ENCODE assay signal across 25 mouse cellular contexts in genomic region chr6:86060170-86060569, GRCm38 (mm10). TPM values are rescaled to one million over a fixed set of nuclear protein-coding genes. Genes with fewer than 3 reads are reported as not detected.
A peak's percentile ranks its signal among the peaks of the same experiment; 100 is the strongest.
DNase-seq lines count a peak whose midpoint lies in the region; ATAC-seq lines count a peak whose summit lies in the region.
"Had no signal": no experiment of that assay in that cellular context is flagged by ENCODE, and none has a peak within 500 bp of the region (broad histone marks: within the 10 kb centered on the region; RNA-seq: fewer than 3 reads in every experiment).

No protein-coding gene starts in this region.

- H3K4me1 ChIP-seq in forebrain, embryonic 11.5 days (replicated peaks; ENCODE audit: control insufficient read depth, insufficient read depth, low read length) = peaks cover 16% of the 10 kb centered on the region
- H3K4me1 ChIP-seq in forebrain, embryonic 14.5 days (ENCODE audit: control insufficient read depth, insufficient read depth, low read length) = peaks cover 58% of the 10 kb centered on the region
- peaks cover 79% of the 10 kb centered on the region for H3K4me1 ChIP-seq in hindbrain, embryonic 15.5 days (replicated peaks)
- peaks cover 74% of the 10 kb centered on the region for H3K4me1 ChIP-seq in midbrain, embryonic 16.5 days (ENCODE audit: control insufficient read depth, insufficient read depth, low read length)
- H3K4me1 ChIP-seq: limb, embryonic 15.5 days had no signal

- no peak for DNase-seq in forebrain, embryonic 11.5 days (ENCODE audit: low spot score)
- no peak for DNase-seq in forebrain, embryonic 14.5 days (ENCODE audit: low spot score)
- DNase-seq in kidney, postnatal 4 days = no peak
- DNase-seq in spleen, postnatal 10 days (ENCODE audit: low spot score in 2 of 2) = no peak
- no peak for DNase-seq in Muller cell, postnatal 12 days (ENCODE audit: inconsistent ontology term)
- DNase-seq: adrenal gland, adult 2 months; cerebellum, adult 11 months; cerebellum, postnatal 25 days; gastrocnemius, postnatal 36 days; heart, postnatal 10 days; kidney, adult 11 months; kidney, postnatal 25 days; liver, postnatal 0 days; retina, postnatal 1 day; right cerebral cortex, postnatal 4 days had no signal

- ATAC-seq in forebrain, embryonic 11.5 days (replicated peaks; ENCODE audit: low FRiP score) = no peak
- ATAC-seq in forebrain, embryonic 14.5 days = no peak
- no peak for ATAC-seq in hindbrain, embryonic 15.5 days (ENCODE audit: low FRiP score, low read depth)
- ATAC-seq in midbrain, embryonic 16.5 days = no peak
- ATAC-seq in granulocyte monocyte progenitor cell, adult 5-6 weeks (replicated peaks; ENCODE audit: poor library complexity, severe bottlenecking) = no peak
- ATAC-seq: liver, postnatal 0 days had no signal

- H3K9ac ChIP-seq in forebrain, embryonic 11.5 days (ENCODE audit: low read length) = no peak overlapping the region
- H3K9ac ChIP-seq in forebrain, embryonic 14.5 days (ENCODE audit: low read length) = no peak overlapping the region
- H3K9ac ChIP-seq in hindbrain, embryonic 15.5 days = no peak overlapping the region
- H3K9ac ChIP-seq in midbrain, embryonic 16.5 days (ENCODE audit: low read depth, low read length) = no peak overlapping the region
- H3K9ac ChIP-seq: limb, embryonic 15.5 days; liver, postnatal 0 days had no signal

- peak overlapping the region; percentile 77; the same call in 1 of the 2 replicates for H3K27ac ChIP-seq in forebrain, embryonic 11.5 days (ENCODE audit: low read depth, low read length)
- peak overlapping the region; percentile 89; the same call in 1 of the 2 replicates for H3K27ac ChIP-seq in forebrain, embryonic 14.5 days (ENCODE audit: low read depth, low read length)
- peak overlapping the region; percentile 90 for H3K27ac ChIP-seq in hindbrain, embryonic 15.5 days (replicated peaks)
- peak overlapping the region; percentile 91 for H3K27ac ChIP-seq in midbrain, embryonic 16.5 days (ENCODE audit: low read length)
- H3K27ac ChIP-seq: heart, embryonic 10.5 days; limb, embryonic 15.5 days had no signal

- no peaks in the 10 kb centered on the region for H3K27me3 ChIP-seq in forebrain, embryonic 11.5 days (ENCODE audit: control insufficient read depth, insufficient read depth, low read length)
- H3K27me3 ChIP-seq in forebrain, embryonic 14.5 days (replicated peaks; ENCODE audit: control insufficient read depth, insufficient read depth, low read length) = no peaks in the 10 kb centered on the region
- no peaks in the 10 kb centered on the region for H3K27me3 ChIP-seq in hindbrain, embryonic 15.5 days
- no peaks in the 10 kb centered on the region for H3K27me3 ChIP-seq in midbrain, embryonic 16.5 days (ENCODE audit: control insufficient read depth, insufficient read depth, low read depth, low read length)
- H3K27me3 ChIP-seq: limb, embryonic 15.5 days; neural tube, embryonic 12.5 days had no signal

- H3K36me3 ChIP-seq in forebrain, embryonic 11.5 days (ENCODE audit: control insufficient read depth, insufficient read depth, low read length) = no peaks in the 10 kb centered on the region
- no peaks in the 10 kb centered on the region for H3K36me3 ChIP-seq in forebrain, embryonic 14.5 days (ENCODE audit: control insufficient read depth, insufficient read depth, low read length)
- H3K36me3 ChIP-seq in hindbrain, embryonic 15.5 days = no peaks in the 10 kb centered on the region
- H3K36me3 ChIP-seq in midbrain, embryonic 16.5 days (ENCODE audit: control insufficient read depth, insufficient read depth, low read length) = no peaks in the 10 kb centered on the region
- H3K36me3 ChIP-seq: heart, embryonic 10.5 days; limb, embryonic 15.5 days; neural tube, embryonic 12.5 days had no signal

- H3K9me3 ChIP-seq in forebrain, embryonic 11.5 days (ENCODE audit: control insufficient read depth, low read length) = no peaks in the 10 kb centered on the region
- no peaks in the 10 kb centered on the region for H3K9me3 ChIP-seq in forebrain, embryonic 14.5 days (replicated peaks; ENCODE audit: control insufficient read depth, low read length)
- no peaks in the 10 kb centered on the region for H3K9me3 ChIP-seq in hindbrain, embryonic 15.5 days
- H3K9me3 ChIP-seq in midbrain, embryonic 16.5 days (replicated peaks; ENCODE audit: control insufficient read depth, low read length, poor library complexity, severe bottlenecking) = no peaks in the 10 kb centered on the region
- H3K9me3 ChIP-seq: heart, embryonic 10.5 days; limb, embryonic 15.5 days; neural tube, embryonic 12.5 days had no signal

- no peak overlapping the region for H3K4me3 ChIP-seq in forebrain, embryonic 11.5 days (ENCODE audit: low read depth, low read length)
- no peak overlapping the region for H3K4me3 ChIP-seq in forebrain, embryonic 14.5 days (ENCODE audit: low read depth, low read length)
- no peak overlapping the region for H3K4me3 ChIP-seq in hindbrain, embryonic 15.5 days
- no peak overlapping the region for H3K4me3 ChIP-seq in midbrain, embryonic 16.5 days (ENCODE audit: low read depth, low read length)
- H3K4me3 ChIP-seq: heart, embryonic 10.5 days; limb, embryonic 15.5 days had no signal

- H3K4me2 ChIP-seq in forebrain, embryonic 11.5 days (ENCODE audit: low read depth, low read length, severe bottlenecking) = no peak overlapping the region
- no peak overlapping the region for H3K4me2 ChIP-seq in forebrain, embryonic 14.5 days (ENCODE audit: low read length)
- H3K4me2 ChIP-seq in hindbrain, embryonic 15.5 days = no peak overlapping the region
- peak overlapping the region; percentile 5; the same call in 1 of the 2 replicates for H3K4me2 ChIP-seq in midbrain, embryonic 16.5 days (ENCODE audit: low read length)
- H3K4me2 ChIP-seq: limb, embryonic 15.5 days had no signal

- WGBS in forebrain, embryonic 11.5 days = 93% methylated on average over 3 of the region's 3 CpGs
- WGBS in forebrain, embryonic 14.5 days = 94% methylated on average over 3 of the region's 3 CpGs
- 92% methylated on average over 3 of the region's 3 CpGs for WGBS in hindbrain, embryonic 15.5 days
- WGBS in midbrain, embryonic 16.5 days = 85% methylated on average over 3 of the region's 3 CpGs

RNA-seq across cellular contexts. Expression of gene Add2, which starts 31.7 kb away (rescaled TPM):
- 61.0 and 68.3 TPM in 2 replicates for polyA plus RNA-seq in forebrain, embryonic 11.5 days (2014; fragmentation: Nextera tagmentation; extraction: Ambion mirVana)
- 108 and 134 TPM in 2 replicates for polyA plus RNA-seq in forebrain, embryonic 14.5 days (2014; fragmentation: Nextera tagmentation; extraction: Ambion mirVana)
- 142 and 149 TPM in 2 replicates for polyA plus RNA-seq in hindbrain, embryonic 15.5 days (2015; fragmentation: Nextera tagmentation; extraction: Ambion mirVana)
- 166 and 197 TPM in 2 replicates for polyA plus RNA-seq in midbrain, embryonic 16.5 days (2015; fragmentation: Nextera tagmentation; extraction: Ambion mirVana)
- 0.21 TPM in 1 of 2 replicates, not detected in the other for total RNA-seq in granulocyte monocyte progenitor cell, adult 5-6 weeks (2014; fragmentation: Nextera tagmentation)
- 0.22 and 1.5 TPM in 2 replicates for total RNA-seq in granulocyte monocyte progenitor cell, adult 5-6 weeks (2017)

RNA-seq across cellular contexts. Expression of gene Figla, which starts 44.2 kb away (rescaled TPM):
- not detected in 2 replicates for polyA plus RNA-seq in forebrain, embryonic 11.5 days (2014; fragmentation: Nextera tagmentation; extraction: Ambion mirVana)
- not detected in 2 replicates for polyA plus RNA-seq in forebrain, embryonic 14.5 days (2014; fragmentation: Nextera tagmentation; extraction: Ambion mirVana)
- not detected in 2 replicates for polyA plus RNA-seq in hindbrain, embryonic 15.5 days (2015; fragmentation: Nextera tagmentation; extraction: Ambion mirVana)
- polyA plus RNA-seq in midbrain, embryonic 16.5 days (2015; fragmentation: Nextera tagmentation; extraction: Ambion mirVana) = not detected in 2 replicates
- total RNA-seq in granulocyte monocyte progenitor cell, adult 5-6 weeks (2014; fragmentation: Nextera tagmentation) = not detected in 2 replicates
- not detected in 2 replicates for total RNA-seq in granulocyte monocyte progenitor cell, adult 5-6 weeks (2017)
- total RNA-seq: adrenal gland, adult 2 months; ES-E14; gastrocnemius, postnatal 36 days; heart, postnatal 10 days; layer of hippocampus, postnatal 10 days; left cerebral cortex, postnatal 25 days had no signal
- polyA plus RNA-seq: adrenal gland, adult 2 months; heart, embryonic 10.5 days; limb, embryonic 15.5 days; liver, postnatal 0 days; neural tube, embryonic 12.5 days; urinary bladder, adult 2 months had no signal
